Comparison of ENCODE assay signal across 23 mouse cellular contexts in the genomic region with DNA sequence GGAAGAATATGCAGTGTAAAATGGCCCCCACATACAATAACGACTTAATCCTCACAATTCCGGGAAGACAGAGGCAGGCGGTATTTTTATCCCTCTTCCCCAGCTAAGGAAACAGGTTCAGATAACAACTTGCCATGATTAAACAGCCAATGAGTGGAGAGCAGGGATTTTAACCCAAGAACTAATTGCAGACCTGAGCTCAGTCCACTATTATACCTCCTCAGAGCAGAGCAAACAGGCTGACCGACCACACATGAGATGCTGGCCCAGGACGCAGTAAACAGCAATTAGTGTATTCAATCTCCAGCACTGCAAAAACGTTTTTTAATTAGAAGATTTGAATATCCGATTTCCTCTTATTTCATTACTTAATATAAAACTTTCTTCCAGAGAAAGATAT. TPM values are rescaled to one million over a fixed set of nuclear protein-coding genes. Genes with fewer than 3 reads are reported as not detected.
DNase-seq lines count a peak whose midpoint lies in the region; ATAC-seq and TF ChIP-seq lines count a peak whose summit lies in the region.
"Had no signal": no experiment of that assay in that cellular context is flagged by ENCODE, and none has a peak within 500 bp of the region (broad histone marks: within the 10 kb centered on the region; RNA-seq: fewer than 3 reads in every experiment).

No protein-coding gene starts in this region.

- intact Hi-C loops in heart, postnatal 10 days (cut with DNase I) = no loop called here

- no peak overlapping the region for H3K27ac ChIP-seq in forebrain, embryonic 14.5 days (ENCODE audit: low read depth, low read length)
- H3K27ac ChIP-seq in forebrain, embryonic 16.5 days (ENCODE audit: low read length) = no peak overlapping the region
- H3K27ac ChIP-seq in heart, embryonic 10.5 days = peak overlapping the region; percentile 6; the same call in 1 of the 2 replicates
- no peak overlapping the region for H3K27ac ChIP-seq in heart, embryonic 11.5 days (ENCODE audit: low read depth, low read length)
- H3K27ac ChIP-seq in heart, postnatal 0 days (ENCODE audit: low read depth) = peak overlapping the region; percentile 62; the same call in 1 of the 2 replicates
- no peak overlapping the region for H3K27ac ChIP-seq in embryonic facial prominence, embryonic 14.5 days (replicated peaks; ENCODE audit: low read depth, low read length)
- H3K27ac ChIP-seq: forebrain, embryonic 10.5 days; forebrain, embryonic 15.5 days; hindbrain, embryonic 12.5 days had no signal

- no peaks in the 10 kb centered on the region for H3K36me3 ChIP-seq in forebrain, embryonic 14.5 days (ENCODE audit: control insufficient read depth, insufficient read depth, low read length)
- H3K36me3 ChIP-seq in forebrain, embryonic 16.5 days (ENCODE audit: control insufficient read depth, insufficient read depth) = no peaks in the 10 kb centered on the region
- no peaks in the 10 kb centered on the region for H3K36me3 ChIP-seq in heart, embryonic 10.5 days
- no peaks in the 10 kb centered on the region for H3K36me3 ChIP-seq in heart, embryonic 11.5 days (ENCODE audit: control insufficient read depth, insufficient read depth, low read length)
- no peaks in the 10 kb centered on the region for H3K36me3 ChIP-seq in heart, postnatal 0 days (replicated peaks; ENCODE audit: control insufficient read depth, insufficient read depth, low read length)
- H3K36me3 ChIP-seq in embryonic facial prominence, embryonic 14.5 days (ENCODE audit: control insufficient read depth, insufficient read depth, low read length) = no peaks in the 10 kb centered on the region
- H3K36me3 ChIP-seq: embryonic facial prominence, embryonic 15.5 days; forebrain, embryonic 10.5 days; forebrain, embryonic 15.5 days; hindbrain, embryonic 12.5 days had no signal

- no peak overlapping the region for H3K9ac ChIP-seq in forebrain, embryonic 14.5 days (ENCODE audit: low read length)
- H3K9ac ChIP-seq in forebrain, embryonic 16.5 days (replicated peaks; ENCODE audit: low read depth, low read length) = no peak overlapping the region
- H3K9ac ChIP-seq in heart, embryonic 11.5 days (ENCODE audit: low read depth, low read length) = no peak overlapping the region
- H3K9ac ChIP-seq in heart, postnatal 0 days (replicated peaks; ENCODE audit: low read depth, low read length) = no peak overlapping the region
- no peak overlapping the region for H3K9ac ChIP-seq in embryonic facial prominence, embryonic 14.5 days (ENCODE audit: low read depth, low read length)
- H3K9ac ChIP-seq: embryonic facial prominence, embryonic 15.5 days; forebrain, embryonic 15.5 days; hindbrain, embryonic 12.5 days had no signal

- WGBS in forebrain, embryonic 14.5 days = 10% methylated on average over 7 of the region's 7 CpGs
- WGBS in forebrain, embryonic 16.5 days = 19% methylated on average over 7 of the region's 7 CpGs
- 39% methylated on average over 7 of the region's 7 CpGs for WGBS in heart, embryonic 10.5 days
- WGBS in heart, embryonic 11.5 days (ENCODE audit: insufficient replicate concordance) = 43% methylated on average over 7 of the region's 7 CpGs
- WGBS in heart, postnatal 0 days = 35% methylated on average over 7 of the region's 7 CpGs
- 41% methylated on average over 7 of the region's 7 CpGs for WGBS in embryonic facial prominence, embryonic 14.5 days

- H3K4me2 ChIP-seq in forebrain, embryonic 14.5 days (ENCODE audit: low read length) = no peak overlapping the region
- no peak overlapping the region; the same call in 1 of the 2 replicates for H3K4me2 ChIP-seq in forebrain, embryonic 16.5 days (ENCODE audit: low read length)
- no peak overlapping the region for H3K4me2 ChIP-seq in heart, embryonic 11.5 days
- 0 out of 2 replicates have a peak overlapping the region, but pooled peaks have one; percentile 25 for H3K4me2 ChIP-seq in heart, postnatal 0 days (ENCODE audit: low read depth, low read length)
- no peak overlapping the region for H3K4me2 ChIP-seq in embryonic facial prominence, embryonic 14.5 days (ENCODE audit: low read depth, low read length)
- H3K4me2 ChIP-seq: forebrain, embryonic 15.5 days; hindbrain, embryonic 12.5 days had no signal

- TF ChIP-seq CTCF in heart, postnatal 0 days (IDR thresholded peaks at IDR 0.05; ENCODE audit: low read depth) = no peak

- H3K27me3 ChIP-seq in forebrain, embryonic 14.5 days (replicated peaks; ENCODE audit: control insufficient read depth, insufficient read depth, low read length) = no peaks in the 10 kb centered on the region
- 0 out of 2 replicates have a peak, but pooled peaks cover 2% of the 10 kb centered on the region for H3K27me3 ChIP-seq in forebrain, embryonic 16.5 days (replicated peaks; ENCODE audit: control insufficient read depth, insufficient read depth, low read length)
- H3K27me3 ChIP-seq in heart, embryonic 10.5 days (ENCODE audit: insufficient read depth, poor library complexity, severe bottlenecking) = no peaks in the 10 kb centered on the region
- H3K27me3 ChIP-seq in heart, embryonic 11.5 days (ENCODE audit: control insufficient read depth, insufficient read depth, low read length) = no peaks in the 10 kb centered on the region
- no peaks in the 10 kb centered on the region for H3K27me3 ChIP-seq in heart, postnatal 0 days (ENCODE audit: control insufficient read depth, insufficient read depth, low read length)
- H3K27me3 ChIP-seq in embryonic facial prominence, embryonic 14.5 days (replicated peaks; ENCODE audit: control insufficient read depth, insufficient read depth, low read length) = no peaks in the 10 kb centered on the region
- H3K27me3 ChIP-seq: embryonic facial prominence, embryonic 15.5 days; forebrain, embryonic 15.5 days; hindbrain, embryonic 12.5 days had no signal

- H3K9me3 ChIP-seq in forebrain, embryonic 14.5 days (replicated peaks; ENCODE audit: control insufficient read depth, low read length) = no peaks in the 10 kb centered on the region
- no peaks in the 10 kb centered on the region for H3K9me3 ChIP-seq in forebrain, embryonic 16.5 days (ENCODE audit: control insufficient read depth, low read length)
- H3K9me3 ChIP-seq in heart, embryonic 10.5 days = no peaks in the 10 kb centered on the region
- H3K9me3 ChIP-seq in heart, embryonic 11.5 days (replicated peaks; ENCODE audit: control insufficient read depth, low read length) = no peaks in the 10 kb centered on the region
- no peaks in the 10 kb centered on the region for H3K9me3 ChIP-seq in heart, postnatal 0 days (replicated peaks; ENCODE audit: control insufficient read depth, low read length)
- no peaks in the 10 kb centered on the region for H3K9me3 ChIP-seq in embryonic facial prominence, embryonic 14.5 days (ENCODE audit: control insufficient read depth, low read length)
- H3K9me3 ChIP-seq: embryonic facial prominence, embryonic 15.5 days; forebrain, embryonic 10.5 days; forebrain, embryonic 15.5 days; hindbrain, embryonic 12.5 days had no signal

- no peak for TF ChIP-seq EP300 in heart, postnatal 0 days (IDR thresholded peaks at IDR 0.05; ENCODE audit: low read depth)

- peak; percentile 19 for DNase-seq in forebrain, embryonic 14.5 days (ENCODE audit: low spot score)
- no peak for DNase-seq in heart, embryonic 10.5 days (ENCODE audit: low spot score)
- peak; percentile 19 for DNase-seq in heart, postnatal 0 days (ENCODE audit: low spot score)
- no peak for DNase-seq in heart, postnatal 10 days
- peak; percentile 16 for DNase-seq in embryonic facial prominence, embryonic 14.5 days (ENCODE audit: low spot score)
- no peak for DNase-seq in lung, postnatal 10 days
- DNase-seq: adrenal gland, postnatal 10 days; cerebellum, adult 11-12 months; cerebellum, adult 9-10 months; cerebellum, postnatal 25 days; gastrocnemius, postnatal 25 days; heart, postnatal 14 days; kidney, adult 9 months had no signal

- no peak overlapping the region for H3K4me3 ChIP-seq in forebrain, embryonic 14.5 days (ENCODE audit: low read depth, low read length)
- no peak overlapping the region for H3K4me3 ChIP-seq in forebrain, embryonic 16.5 days (replicated peaks; ENCODE audit: low read length)
- H3K4me3 ChIP-seq in heart, embryonic 10.5 days = no peak overlapping the region
- H3K4me3 ChIP-seq in heart, embryonic 11.5 days (ENCODE audit: low read depth, low read length) = no peak overlapping the region
- H3K4me3 ChIP-seq in heart, postnatal 0 days (ENCODE audit: low read depth, low read length) = no peak overlapping the region
- H3K4me3 ChIP-seq in embryonic facial prominence, embryonic 14.5 days (ENCODE audit: low read depth, low read length) = no peak overlapping the region
- H3K4me3 ChIP-seq: embryonic facial prominence, embryonic 15.5 days; erythroblast, embryonic 14.5 days; forebrain, embryonic 10.5 days; hindbrain, embryonic 12.5 days had no signal

- H3K4me1 ChIP-seq in forebrain, embryonic 14.5 days (ENCODE audit: control insufficient read depth, insufficient read depth, low read length) = peaks cover 7% of the 10 kb centered on the region
- H3K4me1 ChIP-seq in forebrain, embryonic 16.5 days (replicated peaks; ENCODE audit: control insufficient read depth, insufficient read depth, low read length) = peaks cover 22% of the 10 kb centered on the region
- peaks cover 12% of the 10 kb centered on the region for H3K4me1 ChIP-seq in heart, embryonic 10.5 days
- peaks cover 10% of the 10 kb centered on the region for H3K4me1 ChIP-seq in heart, embryonic 11.5 days (ENCODE audit: control insufficient read depth, insufficient read depth, low read length)
- H3K4me1 ChIP-seq in heart, postnatal 0 days (ENCODE audit: control insufficient read depth, insufficient read depth) = peaks cover 9% of the 10 kb centered on the region
- peaks cover 11% of the 10 kb centered on the region; the same call in 1 of the 2 replicates for H3K4me1 ChIP-seq in embryonic facial prominence, embryonic 14.5 days (ENCODE audit: control insufficient read depth, insufficient read depth, low read length)

- no peak for ATAC-seq in forebrain, embryonic 14.5 days
- no peak for ATAC-seq in forebrain, embryonic 16.5 days
- ATAC-seq in heart, embryonic 11.5 days (replicated peaks; ENCODE audit: insufficient number of reproducible peaks, low FRiP score, low TSS enrichment) = no peak
- ATAC-seq in heart, postnatal 0 days (ENCODE audit: insufficient read depth, low read depth) = no peak
- ATAC-seq in embryonic facial prominence, embryonic 14.5 days (ENCODE audit: low read depth) = no peak
- ATAC-seq: forebrain, embryonic 15.5 days; hindbrain, embryonic 16.5 days; inflammation-experienced regulatory T-cells, adult 6 months; intestine, postnatal 0 days had no signal

RNA-seq across cellular contexts. Expression of a gene that starts 2.2 kb away (rescaled TPM):
- polyA plus RNA-seq in forebrain, embryonic 14.5 days (2014; fragmentation: Nextera tagmentation; extraction: Ambion mirVana) = 41.1 and 46.5 TPM in 2 replicates
- polyA plus RNA-seq in forebrain, embryonic 16.5 days (2015; fragmentation: Nextera tagmentation; extraction: Ambion mirVana) = 48.8 and 53.4 TPM in 2 replicates
- polyA plus RNA-seq in heart, embryonic 10.5 days (2016; fragmentation: Nextera tagmentation; extraction: Ambion mirVana) = 7.2 and 9.3 TPM in 2 replicates
- 6.7 and 10.9 TPM in 2 replicates for polyA plus RNA-seq in heart, embryonic 11.5 days (2014; fragmentation: Nextera tagmentation; extraction: Ambion mirVana)
- total RNA-seq in heart, postnatal 0 days (2014; rRNA removed; ENCODE audit: low replicate concordance) = 7.4 and 12.8 TPM in 2 replicates
- 10.9 and 11.3 TPM in 2 replicates for polyA plus RNA-seq in heart, postnatal 0 days (2015; fragmentation: Nextera tagmentation; extraction: Ambion mirVana)
- total RNA-seq in heart, postnatal 10 days (2021) = 10 to 100 TPM; 11.9 to 15.2 TPM
- polyA plus RNA-seq in embryonic facial prominence, embryonic 14.5 days (2014; fragmentation: Nextera tagmentation; extraction: Ambion mirVana) = 12.2 and 13.9 TPM in 2 replicates
- polyA plus RNA-seq: erythroblast, embryonic 14.5 days had no signal

Comparison
In these comparisons a context has a peak if more than half of its experiments do, and no peak if none do; other contexts are left out.
1. DNase-seq: peak in forebrain, embryonic 14.5 days (single experiment), heart, postnatal 0 days (single experiment) and embryonic facial prominence, embryonic 14.5 days (single experiment); none in heart, embryonic 10.5 days (single experiment), heart, postnatal 10 days (0 of 2) and lung, postnatal 10 days (single experiment).
2. H3K27ac ChIP-seq: peak in heart, embryonic 10.5 days (single experiment) and heart, postnatal 0 days (single experiment); none in forebrain, embryonic 14.5 days (single experiment), forebrain, embryonic 16.5 days (single experiment), heart, embryonic 11.5 days (single experiment) and embryonic facial prominence, embryonic 14.5 days (single experiment).